Mouse (Mus musculus) MEL (cell line): Measurements from ENCODE around the gene Fam168b.

ENCODE experiments used
- CHD1 ChIP-seq: IDR thresholded peaks from 2 replicates; pipeline ENCODE4 v1.6.1; 2012; ENCODE audit warnings: low read depth, mild to moderate bottlenecking, inconsistent platforms, low read length, improper control_type of control experiment
- CTCF ChIP-seq, 3 experiments: IDR thresholded peaks in 2 of 3; conservative IDR thresholded peaks in 1 of 3; 2 replicates each; pipeline ENCODE4 v1.5.1; 2011 to 2012; ENCODE audit warnings: low read length in 3 of 3, low read depth in 2 of 3, mild to moderate bottlenecking in 2 of 3, improper control_type of control experiment in 1 of 3, inconsistent platforms in 1 of 3, mixed read lengths in 1 of 3, moderate library complexity in 1 of 3; ENCODE audit not compliant: control insufficient read depth in 1 of 3, insufficient read depth in 1 of 3, poor library complexity in 1 of 3, severe bottlenecking in 1 of 3

- no peak for TF ChIP-seq CHD1
- no peak for TF ChIP-seq CTCF (IDR thresholded peaks at IDR 0.05 in 2 of 3, conservative IDR thresholded peaks at IDR 0.05 in 1 of 3; ENCODE audit: control insufficient read depth in 1 of 3, insufficient read depth in 1 of 3, low read depth in 2 of 3, low read length in 3 of 3, poor library complexity in 1 of 3, severe bottlenecking in 1 of 3)
These were observed 20.5 kb upstream of the Fam168b start for GRCm38 (mm10) chr1:34863323-34863722.
